Mouse (Mus musculus) midbrain, postnatal 0 days (tissue): ENCODE data around the gene Tcam1. TPM values are rescaled to one million over a fixed set of nuclear protein-coding genes. Genes with fewer than 3 reads are reported as not detected.
A peak's percentile ranks its signal among the peaks of the same experiment; 100 is the strongest.

Experiments
- ATAC-seq: fragments of 200-750 bp; cut with Nextera tagmentation; 2 replicates; pipeline ENCODE4 v1.8.0; 2017; ENCODE audit warnings: moderate number of reproducible peaks, mild to moderate bottlenecking, moderate TSS enrichment, moderate library complexity; ENCODE audit not compliant: low FRiP score
- DNase-seq: peaks from one replicate; pipeline ENCODE4 v3.0.0-alpha.2; 2015; ENCODE audit warnings: low spot score
- H3K27ac ChIP-seq: fragments of 300-500 bp; sonication (generic); 2 replicates; pipeline ENCODE4 v1.5.1; 2014; ENCODE audit warnings: low read depth, mild to moderate bottlenecking, low read length, mixed read lengths
- H3K27me3 ChIP-seq: fragments of 300-500 bp; sonication (generic); 2 replicates; pipeline ENCODE4 v1.6.1; 2014; ENCODE audit warnings: low read length, control low read depth, mixed read lengths; ENCODE audit not compliant: insufficient read depth
- H3K36me3 ChIP-seq: fragments of 300-500 bp; sonication (generic); 2 replicates; pipeline ENCODE4 v1.6.1; 2014; ENCODE audit warnings: low read length, control low read depth, mixed read lengths; ENCODE audit not compliant: insufficient read depth
- H3K4me1 ChIP-seq: fragments of 300-500 bp; sonication (generic); 2 replicates; pipeline ENCODE4 v1.6.1; 2014; ENCODE audit warnings: mild to moderate bottlenecking, control low read depth, antibody characterized with exemption, low read length, mixed read lengths; ENCODE audit not compliant: insufficient read depth
- H3K4me2 ChIP-seq: fragments of 300-500 bp; sonication (generic); 2 replicates; pipeline ENCODE4 v1.6.1; 2014; ENCODE audit warnings: low read depth, mild to moderate bottlenecking, low read length, mixed read lengths; ENCODE audit not compliant: poor library complexity, severe bottlenecking
- H3K4me3 ChIP-seq: fragments of 300-500 bp; sonication (generic); 2 replicates; pipeline ENCODE4 v1.5.1; 2014; ENCODE audit warnings: low read depth, mild to moderate bottlenecking, low read length, moderate library complexity
- H3K9ac ChIP-seq: fragments of 300-500 bp; sonication (generic); replicated peaks from 2 replicates; pipeline ENCODE4 v1.6.1; 2014; ENCODE audit warnings: mild to moderate bottlenecking, low read length, moderate library complexity, mixed read lengths; ENCODE audit not compliant: poor library complexity, severe bottlenecking
- H3K9me3 ChIP-seq: fragments of 300-500 bp; sonication (generic); 2 replicates; pipeline ENCODE4 v1.6.1; 2016; ENCODE audit warnings: low read length, control low read depth
- CTCF ChIP-seq: IDR thresholded peaks from 2 replicates; pipeline ENCODE4 v1.5.1; 2016; ENCODE audit warnings: antibody characterized with exemption, mild to moderate bottlenecking
- WGBS: fragments of 180-500 bp; shearing (Covaris S2); extraction: QIAGEN DNeasy Blood & Tissue Kit; methylation state at CpG from one replicate; pipeline ENCODE4 v1.1.7; 2014; 5-methylcytosine and 5-hydroxymethylcytosine counted together
- polyA plus RNA-seq: library from polyadenylated mRNA; unstranded; fragments of >200 nt; fragmentation: Nextera tagmentation; extraction: Ambion mirVana; gene quantifications from 2 replicates; pipeline ENCODE4 v1.2.1, GENCODE M21; 2015
- total RNA-seq: library from RNA; depleted of rRNA; stranded (reverse); fragments of >200 nt; gene quantifications from 2 replicates; pipeline ENCODE4 v1.2.3, GENCODE M21; 2014

Tcam1 gene
- total and polyA plus RNA-seq, 2 experiments from 2014 or later: 0.10 to 0.22 TPM

- no peak overlapping the region for H3K4me2 ChIP-seq
- DNase-seq (no peak), ATAC-seq (no peak)
- no peaks in the 10 kb centered on the region for H3K9me3 ChIP-seq
- H3K9ac ChIP-seq: no peak overlapping the region
- H3K27ac ChIP-seq: no peak overlapping the region
- H3K4me1 ChIP-seq: no peaks in the 10 kb centered on the region
- no peak overlapping the region for H3K4me3 ChIP-seq
- TF ChIP-seq CTCF: no peak
- WGBS: 93% methylated on average over 5 of the region's 5 CpGs
- H3K36me3 ChIP-seq: no peaks in the 10 kb centered on the region
- H3K27me3 ChIP-seq: no peaks in the 10 kb centered on the region
Observed at GRCm38 (mm10) chr11:106290376-106290775, 13.9 kb downstream of the Tcam1 start.

DNA sequence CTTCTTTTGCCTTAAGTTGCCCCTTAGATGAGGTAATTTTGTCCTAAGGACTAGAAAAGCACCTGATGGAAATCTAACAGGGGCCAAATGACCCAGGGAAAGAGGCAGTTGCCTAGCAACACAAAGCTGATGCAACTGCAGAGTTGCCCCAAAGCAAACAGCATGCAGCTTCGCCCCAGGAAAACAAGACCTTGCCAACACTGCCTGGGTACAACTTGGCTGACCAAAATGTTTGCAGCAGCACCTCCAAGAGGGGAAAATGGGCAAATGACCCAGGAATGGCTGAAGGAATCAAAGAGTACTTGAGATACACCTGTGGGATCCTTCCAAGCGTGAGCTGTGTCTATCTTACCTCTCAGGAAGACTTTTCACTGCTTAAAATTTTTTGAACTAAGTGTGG lies 15.4 kb downstream of the Tcam1 start:
- no peak for ATAC-seq
- Histone ChIP-seq H3K4me3 (no peak overlapping the region), H3K4me2 (no peak overlapping the region), H3K9ac (no peak overlapping the region), H3K27ac (no peak overlapping the region), H3K9me3 (no peaks in the 10 kb centered on the region), H3K4me1 (no peaks in the 10 kb centered on the region), H3K27me3 (no peaks in the 10 kb centered on the region), H3K36me3 (no peaks in the 10 kb centered on the region)
- no peak for TF ChIP-seq CTCF
- 87% methylated on average over 2 of the region's 2 CpGs for WGBS
- no peak for DNase-seq

DNA sequence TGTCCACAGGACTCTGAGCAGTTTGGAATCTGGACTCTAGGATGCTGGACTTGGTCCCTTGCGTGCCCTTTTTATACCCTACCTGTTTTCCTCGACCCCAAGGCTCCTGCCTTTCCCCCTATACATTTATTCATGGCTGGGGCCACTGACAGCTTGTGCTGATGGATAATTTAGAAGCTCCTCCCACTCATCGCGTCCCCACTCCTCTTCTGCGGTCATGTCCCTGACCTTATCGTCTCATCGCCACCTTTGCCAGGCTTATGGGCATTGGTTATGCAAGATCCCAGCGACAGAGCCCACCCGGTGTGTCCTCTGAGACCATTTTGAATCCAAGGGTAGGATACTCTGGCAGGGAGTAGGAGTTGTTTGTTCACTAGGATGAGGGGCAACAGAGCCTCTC lies 25.3 kb downstream of the Tcam1 start, which contains the start of gene Gh:
Gene Gh (minus strand): TSS at position 101 of the 400 bp plus-strand sequence.
- Histone ChIP-seq H3K4me1 (no peaks in the 10 kb centered on the region), H3K9me3 (no peaks in the 10 kb centered on the region), H3K36me3 (no peaks in the 10 kb centered on the region), H3K9ac (no peak within 1 kb of the TSS), H3K27me3 (no peaks in the 10 kb centered on the region), H3K27ac (no peak within 1 kb of the TSS), H3K4me3 (no peak within 1 kb of the TSS), H3K4me2 (no peak within 1 kb of the TSS)
- DNase-seq: no peak
- no peak for TF ChIP-seq CTCF
- no peak for ATAC-seq
- 81% methylated on average over 9 of the region's 9 CpGs for WGBS

DNA sequence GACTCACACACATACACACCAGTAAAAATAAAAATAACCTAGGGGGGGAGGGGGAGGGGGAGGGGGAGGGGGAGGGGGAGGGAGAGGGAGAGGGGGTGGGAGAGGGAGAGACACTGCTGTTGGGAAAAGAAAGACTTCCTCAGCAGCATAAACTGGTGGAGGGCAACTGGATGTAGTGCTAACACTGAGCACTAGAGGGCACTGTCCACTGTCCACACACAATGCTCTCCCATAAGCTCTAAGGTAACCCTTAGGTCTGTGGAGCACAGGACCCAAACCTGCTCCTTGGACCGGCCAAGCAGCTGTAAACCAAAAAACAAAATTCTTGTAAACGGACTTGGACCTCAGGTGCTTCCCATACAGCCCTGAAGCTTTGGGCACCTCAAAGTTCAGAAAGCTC lies 26.2 kb downstream of the Tcam1 start:
- Histone ChIP-seq H3K9ac (no peak overlapping the region), H3K4me3 (no peak overlapping the region), H3K27me3 (no peaks in the 10 kb centered on the region), H3K36me3 (no peaks in the 10 kb centered on the region), H3K9me3 (no peaks in the 10 kb centered on the region), H3K27ac (no peak overlapping the region), H3K4me1 (no peaks in the 10 kb centered on the region), H3K4me2 (no peak overlapping the region)
- DNase-seq (peak; percentile 46), ATAC-seq (no peak)
- 17% methylated on average over 2 of the region's 2 CpGs for WGBS
- TF ChIP-seq CTCF: peak; percentile 79

GRCm38 (mm10) chr11:106305348-106306064 lies 29.0 kb downstream of the Tcam1 start:
- no peaks in the 10 kb centered on the region for H3K27me3 ChIP-seq
- no peak for DNase-seq
- H3K4me2 ChIP-seq: no peak overlapping the region
- H3K27ac ChIP-seq: no peak overlapping the region
- ATAC-seq: no peak
- no peaks in the 10 kb centered on the region for H3K4me1 ChIP-seq
- no peaks in the 10 kb centered on the region for H3K36me3 ChIP-seq
- H3K4me3 ChIP-seq: no peak overlapping the region
- no peaks in the 10 kb centered on the region for H3K9me3 ChIP-seq
- no peak overlapping the region for H3K9ac ChIP-seq
- no peak for TF ChIP-seq CTCF
- 84% methylated on average over 10 of the region's 10 CpGs for WGBS

DNA sequence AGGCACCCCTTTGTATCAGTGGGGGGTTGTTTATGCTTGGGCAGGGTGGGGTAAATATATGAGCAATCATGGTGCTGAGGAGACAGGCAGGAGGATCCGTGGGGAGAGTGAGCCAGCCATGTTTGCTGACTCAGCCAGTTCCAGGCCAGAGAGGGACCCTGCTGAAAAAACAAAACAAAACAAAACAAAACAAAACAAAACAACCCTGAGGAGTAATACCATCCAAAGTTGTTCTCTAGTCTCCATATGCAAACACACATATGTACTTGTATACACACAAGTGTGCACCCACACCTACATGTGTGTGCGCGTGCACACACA lies 29.6 kb downstream of the Tcam1 start:
- no peak for DNase-seq
- ATAC-seq: no peak
- Histone ChIP-seq H3K9me3 (no peaks in the 10 kb centered on the region), H3K4me3 (no peak overlapping the region), H3K4me1 (no peaks in the 10 kb centered on the region), H3K4me2 (no peak overlapping the region), H3K36me3 (no peaks in the 10 kb centered on the region), H3K27ac (no peak overlapping the region), H3K27me3 (no peaks in the 10 kb centered on the region), H3K9ac (no peak overlapping the region)
- 87% methylated on average over 3 of the region's 3 CpGs for whole genome bisulfite sequencing
- no peak for TF ChIP-seq CTCF
